Mouse (Mus musculus) ZHBTc4 (cell line): Measurements from ENCODE around the gene Add1.

ENCODE experiments used
- DNase-seq: peaks from one replicate; pipeline ENCODE4 v3.0.0-alpha.2; 2011; ENCODE audit warnings: low read depth, low spot score

Add1 gene

DNA sequence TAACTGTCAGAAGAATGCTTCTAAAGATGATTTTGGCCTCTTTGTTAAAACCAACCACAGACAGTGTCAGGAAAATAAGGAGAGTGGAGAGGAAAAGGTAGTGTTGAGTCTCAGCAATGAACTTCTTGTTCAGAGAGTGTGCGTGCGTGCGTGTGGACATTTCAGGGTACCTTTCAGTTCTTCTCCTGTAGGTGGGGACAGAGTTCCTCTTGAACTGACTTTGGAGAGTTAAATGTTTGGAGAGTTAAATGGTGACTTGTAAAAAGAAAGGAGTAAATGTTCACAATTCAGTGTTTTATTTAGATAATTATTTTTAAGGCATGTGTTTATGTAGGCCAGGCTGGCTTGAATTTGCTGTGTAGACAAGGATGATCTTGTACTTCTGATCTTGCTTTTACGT, 96.8 kb downstream of the Add1 start:
- peak; percentile 47 for DNase-seq
